Mouse (Mus musculus) G1E-ER4 (cell line): ENCODE results near the gene Tmem50a. TPM values are rescaled to one million over a fixed set of nuclear protein-coding genes. Genes with fewer than 3 reads are reported as not detected.

Source experiments
- GATA1 ChIP-seq: IDR thresholded peaks from one replicate; pipeline ENCODE4 v1.8.0; 2012; ENCODE audit warnings: low read length, inconsistent platforms
- polyA plus RNA-seq: library from polyadenylated mRNA; stranded (reverse); fragments of >175 nt; gene quantifications from 2 replicates; pipeline ENCODE4 v1.2.3, GENCODE M21; 2012

The Tmem50a gene
- polyA plus RNA-seq = 5.1 and 5.4 TPM in 2 replicates

DNA sequence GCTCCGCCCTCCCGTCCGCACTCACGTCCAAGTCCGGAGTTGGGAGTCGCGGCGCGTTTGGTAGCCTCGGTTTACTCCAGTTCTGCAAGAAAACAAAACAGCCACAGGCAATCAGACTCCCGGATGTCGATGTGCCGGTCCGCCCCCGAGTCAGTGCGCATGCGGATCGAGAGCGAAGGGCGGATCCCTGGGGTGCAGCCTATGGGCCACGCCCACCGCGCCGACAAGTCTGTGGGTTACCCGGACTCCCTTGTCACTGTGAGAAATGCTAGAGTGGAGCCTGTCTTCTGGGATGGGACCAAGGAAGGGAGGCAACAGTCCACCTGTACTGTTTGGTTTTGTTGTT lies at the start of gene Tmem50a:
Tmem50a (minus strand) TSS at position 161 of the 346 bp plus-strand sequence.
- TF ChIP-seq GATA1 = no peak

DNA sequence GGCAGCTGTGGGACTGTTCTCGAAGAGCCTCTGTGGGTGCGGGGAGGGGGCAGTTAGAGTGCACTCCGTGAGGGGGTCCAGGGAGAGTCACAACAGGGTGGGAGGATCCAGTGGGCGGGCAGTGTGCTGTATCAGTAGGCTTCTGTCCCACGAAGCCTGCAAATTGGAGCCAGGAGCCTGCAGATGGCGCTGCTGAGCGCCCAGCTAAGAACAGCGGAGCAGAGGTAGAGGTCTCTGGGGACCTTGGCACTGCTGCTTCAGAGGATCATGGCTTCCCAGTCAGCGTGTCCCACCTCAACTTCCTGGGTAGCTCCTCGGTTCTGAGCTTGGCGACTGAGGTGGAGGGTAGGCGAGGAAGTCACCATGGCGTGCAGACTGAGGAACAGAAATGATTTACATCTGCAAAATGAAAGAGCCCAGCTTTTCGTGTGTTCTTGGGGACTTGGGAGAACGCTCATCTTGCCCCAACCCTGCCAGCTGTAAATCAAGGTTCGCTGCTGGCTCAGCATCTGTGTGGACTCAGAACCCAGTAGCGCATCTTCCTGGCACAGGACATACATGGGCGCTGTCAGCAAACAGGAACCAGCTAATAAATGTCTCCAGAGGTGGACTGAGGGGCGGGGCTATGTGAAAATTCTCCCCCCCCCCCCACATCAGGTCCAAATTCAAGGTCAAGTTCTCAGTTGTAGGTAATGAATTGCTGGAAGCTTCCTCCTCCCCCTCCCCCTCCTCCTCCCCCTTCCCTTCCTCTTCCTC lies 48.4 kb upstream of the Tmem50a start:
- no peak for TF ChIP-seq GATA1

DNA sequence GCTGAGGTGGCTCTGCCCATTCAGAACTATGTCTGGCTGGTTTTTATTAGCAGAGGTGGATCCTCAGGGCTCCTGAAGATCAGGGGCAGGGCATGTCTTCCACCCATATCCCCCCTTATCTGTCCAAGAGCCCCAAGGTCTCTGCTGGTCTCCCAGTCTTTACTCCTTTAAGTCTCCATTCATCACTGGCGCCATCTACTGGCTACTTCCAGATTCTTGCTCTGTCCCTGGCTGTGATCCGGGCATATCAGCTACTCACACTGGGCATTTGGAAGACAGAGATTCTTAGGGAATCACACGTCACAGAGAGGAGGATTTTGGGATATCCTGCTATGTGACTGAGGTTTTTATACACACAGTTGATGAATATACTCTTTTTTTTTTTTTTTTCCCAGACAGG lies 41.5 kb upstream of the Tmem50a start:
- TF ChIP-seq GATA1 = no peak

DNA sequence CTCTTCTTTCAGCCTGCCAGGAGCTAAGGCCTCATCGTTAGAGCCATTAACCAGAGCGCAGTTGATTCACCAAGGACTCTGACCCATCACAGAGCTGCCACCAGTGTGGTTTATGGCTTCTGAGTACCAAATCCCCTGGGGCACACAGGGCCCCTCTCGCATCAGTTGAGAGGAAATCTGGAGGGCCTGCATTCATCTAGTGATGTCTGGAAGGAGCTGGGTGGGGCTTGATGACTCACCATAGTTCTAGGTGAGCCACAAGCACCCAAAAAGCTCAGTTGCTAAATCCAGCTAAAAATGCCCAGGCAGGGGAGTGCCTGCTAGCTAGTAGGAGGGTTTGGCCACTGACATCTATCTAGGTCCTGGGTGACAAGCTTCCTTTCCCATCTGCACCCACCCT lies 41.0 kb upstream of the Tmem50a start:
- no peak for TF ChIP-seq GATA1

DNA sequence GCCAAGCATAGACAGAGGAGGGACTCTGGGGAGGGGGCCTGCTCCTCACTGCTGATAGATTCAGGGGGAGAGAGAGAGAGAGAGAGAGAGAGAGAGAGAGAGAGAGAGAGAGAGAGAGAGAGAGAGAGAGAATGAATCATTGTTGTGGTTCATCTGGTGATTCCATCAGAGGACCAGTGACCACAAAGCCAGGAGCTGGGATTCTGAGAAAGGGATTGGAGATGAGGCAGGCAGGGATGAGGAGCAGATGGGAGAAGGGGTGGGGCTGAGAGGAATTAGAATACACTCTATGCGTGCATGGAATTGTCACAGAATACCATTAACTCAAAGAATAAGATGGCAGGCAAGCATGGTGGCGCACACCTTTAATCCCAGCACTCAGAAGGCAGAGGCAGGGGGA lies 40.4 kb upstream of the Tmem50a start:
- TF ChIP-seq GATA1 = no peak

DNA sequence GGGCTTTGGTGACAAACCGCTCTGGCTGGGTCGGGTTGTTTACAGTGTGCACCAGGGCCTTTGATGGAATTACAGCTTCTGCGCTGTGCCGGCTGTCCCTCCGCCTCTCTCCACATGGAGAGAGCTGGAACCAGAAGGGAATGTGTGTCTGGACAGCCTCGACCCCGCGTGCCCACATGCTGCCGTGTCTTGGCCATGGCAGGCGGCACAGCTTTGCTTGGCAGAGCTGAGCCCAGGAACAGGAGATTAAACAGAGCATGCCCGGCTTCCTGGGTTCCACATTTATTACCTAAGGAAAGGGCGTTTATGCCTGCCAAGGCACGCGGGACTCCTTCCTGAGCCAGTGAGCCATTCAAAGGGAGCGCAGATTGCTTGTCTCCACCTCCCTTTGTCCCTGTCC lies 39.6 kb upstream of the Tmem50a start:
- no peak for TF ChIP-seq GATA1

DNA sequence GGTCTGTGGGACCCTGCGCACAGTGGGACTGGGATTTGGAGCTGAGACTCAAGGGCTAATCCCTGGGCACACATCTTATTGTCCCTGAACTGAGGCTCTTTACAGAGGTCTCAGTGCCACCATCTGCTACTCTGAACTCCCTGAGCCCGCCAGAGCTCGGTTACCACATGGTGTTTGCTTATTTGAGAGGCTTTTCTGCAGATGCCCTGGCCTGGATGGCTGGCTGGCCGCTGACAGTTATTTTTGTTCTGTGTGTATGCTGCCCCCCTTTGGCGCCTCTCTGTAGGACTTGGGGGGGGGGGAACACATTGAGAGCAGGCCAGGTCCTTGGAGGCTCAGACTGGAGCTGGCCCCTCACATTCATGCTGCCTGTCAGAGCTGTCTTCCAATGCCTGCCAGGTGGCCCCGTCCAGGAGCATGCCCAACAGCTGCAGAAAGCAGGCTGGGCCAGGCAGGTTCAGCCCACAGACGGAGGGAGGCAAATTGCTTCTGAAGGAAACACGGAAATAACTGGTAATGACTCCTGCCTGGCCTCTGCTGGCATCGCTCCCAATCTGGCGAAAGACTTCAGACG lies 35.8 kb upstream of the Tmem50a start:
- no peak for TF ChIP-seq GATA1

DNA sequence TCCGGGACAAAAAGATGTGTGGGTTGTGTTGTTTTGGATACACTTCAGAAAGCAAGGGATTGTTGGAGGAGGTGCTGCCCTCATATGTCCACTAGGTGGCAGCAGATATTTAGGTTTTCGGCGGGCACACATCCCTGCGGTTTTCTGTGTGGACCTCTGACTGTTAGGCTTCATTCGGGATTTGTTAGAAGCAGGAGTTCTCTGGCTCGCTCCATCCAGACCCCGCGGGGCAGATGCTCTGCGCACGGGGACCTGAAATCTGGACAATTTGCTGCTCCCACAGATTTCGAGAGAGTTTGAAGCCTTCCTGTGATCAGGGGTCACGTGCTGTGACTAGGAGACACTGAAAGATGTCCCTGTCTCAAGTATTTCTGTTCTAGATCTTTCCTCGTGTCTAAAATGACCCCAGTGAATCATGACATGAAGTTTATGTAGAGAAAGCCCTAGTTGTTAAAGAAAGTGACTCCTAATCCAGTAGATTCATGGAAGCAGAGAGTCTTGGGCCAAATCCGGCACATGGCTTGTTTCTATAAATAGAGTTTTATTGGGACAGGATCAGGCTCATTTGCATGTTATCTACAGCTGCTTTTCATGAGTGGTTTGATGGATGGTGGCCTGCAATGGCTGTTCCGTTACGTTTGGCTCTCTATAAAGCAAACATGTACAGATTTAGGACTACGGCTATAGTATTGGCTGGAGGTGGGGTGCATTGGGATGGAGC lies 31.4 kb upstream of the Tmem50a start:
- no peak for TF ChIP-seq GATA1

DNA sequence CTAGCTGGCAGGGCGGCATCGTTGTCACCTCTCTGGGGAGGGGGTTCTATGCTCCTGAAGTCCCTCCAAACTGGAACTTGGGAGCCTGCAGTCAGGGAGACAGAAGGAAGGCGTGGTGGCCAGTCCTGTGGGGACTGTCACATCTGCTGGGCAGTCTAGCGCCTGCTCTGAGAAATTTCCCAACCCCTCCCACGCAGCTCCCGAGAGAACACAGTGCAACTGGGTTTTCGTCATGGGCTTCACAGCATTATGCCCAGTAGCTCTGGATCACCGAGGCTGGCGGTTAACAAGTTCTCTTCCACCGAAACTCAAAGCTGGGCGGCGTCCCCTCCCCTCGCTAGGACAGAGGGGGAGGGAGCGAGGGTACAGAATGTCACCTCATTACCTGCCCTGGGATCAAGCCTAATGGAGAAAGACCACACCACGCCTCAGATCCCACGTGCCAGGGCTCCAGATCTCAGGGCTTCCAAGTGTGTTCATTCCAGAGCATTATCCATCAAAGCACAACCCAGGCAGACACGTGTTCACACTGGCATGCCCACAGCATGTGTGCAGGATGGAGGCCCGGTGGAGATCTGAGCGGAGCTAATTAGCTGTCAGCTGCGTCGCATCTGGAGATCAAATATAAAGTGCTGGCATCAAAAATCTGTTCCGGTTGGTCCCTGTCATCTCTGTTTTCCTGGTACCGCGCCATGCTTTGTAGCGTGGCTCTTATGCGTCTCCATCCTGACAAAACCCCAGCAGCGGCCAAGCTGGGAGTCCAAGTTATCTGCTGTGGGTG lies 29.1 kb upstream of the Tmem50a start:
- no peak for TF ChIP-seq GATA1

DNA sequence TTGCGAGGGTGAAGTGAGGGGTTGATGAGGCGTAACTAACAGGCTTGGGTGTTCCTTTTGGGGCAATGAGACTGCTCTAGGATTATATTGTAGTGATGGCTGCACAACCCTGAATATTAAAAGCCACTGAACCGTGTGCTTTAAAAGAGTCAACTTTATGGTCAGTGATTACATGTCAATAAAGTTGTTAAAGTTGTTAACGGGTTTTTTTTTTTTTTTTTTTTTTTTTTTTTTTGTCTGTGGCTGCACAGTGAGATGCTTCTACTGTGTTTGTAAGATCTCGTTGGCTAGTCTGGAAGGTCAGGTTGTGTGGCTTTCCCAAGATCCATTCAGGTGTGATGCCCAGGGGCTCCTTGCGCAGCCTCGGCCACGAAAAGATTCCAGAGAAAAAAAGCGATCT lies 25.1 kb upstream of the Tmem50a start:
- TF ChIP-seq GATA1 = no peak

DNA sequence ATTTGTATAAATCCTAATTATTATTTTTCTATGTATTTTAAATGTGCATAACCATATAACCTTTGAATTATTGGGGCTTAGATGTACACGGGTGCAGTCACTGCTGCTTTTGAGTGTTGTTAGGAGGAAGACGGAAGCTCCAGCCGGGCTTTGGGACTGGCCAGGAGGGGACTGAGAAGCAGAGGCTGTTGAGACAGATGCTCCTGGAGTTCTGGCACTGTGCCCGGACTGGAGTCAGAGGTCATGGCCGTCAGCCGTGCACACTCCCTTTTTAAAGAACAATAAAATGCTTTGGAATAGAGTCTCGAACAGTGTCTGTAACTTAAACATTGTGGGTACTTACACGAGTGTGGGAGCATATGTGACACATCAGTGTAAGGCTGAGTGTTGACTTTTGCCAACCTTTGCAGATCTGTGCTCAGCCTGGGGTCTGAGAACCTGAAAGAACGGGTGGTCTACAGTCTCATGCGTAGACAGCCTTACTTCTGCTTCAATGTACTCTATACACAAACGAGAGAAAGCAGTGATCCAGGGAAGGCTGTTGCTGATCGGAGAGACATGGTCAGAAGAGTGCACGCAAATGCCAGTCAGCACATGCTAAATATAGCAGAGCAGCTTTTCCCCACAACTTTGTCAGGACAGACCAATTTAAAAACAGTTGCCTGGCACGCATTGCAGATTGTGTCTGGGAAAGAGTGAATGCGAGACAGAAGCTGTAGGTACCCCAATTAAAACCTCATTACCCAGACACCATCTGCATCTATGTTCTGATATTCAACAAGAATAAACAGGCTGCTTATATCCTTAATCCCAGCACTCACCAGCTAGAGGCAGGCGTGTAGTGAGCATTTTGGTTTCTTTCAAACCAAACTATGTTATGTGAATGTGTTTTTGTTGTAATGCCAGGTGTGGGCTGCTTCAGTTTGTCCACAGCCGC lies 22.7 kb upstream of the Tmem50a start:
- TF ChIP-seq GATA1 = no peak

DNA sequence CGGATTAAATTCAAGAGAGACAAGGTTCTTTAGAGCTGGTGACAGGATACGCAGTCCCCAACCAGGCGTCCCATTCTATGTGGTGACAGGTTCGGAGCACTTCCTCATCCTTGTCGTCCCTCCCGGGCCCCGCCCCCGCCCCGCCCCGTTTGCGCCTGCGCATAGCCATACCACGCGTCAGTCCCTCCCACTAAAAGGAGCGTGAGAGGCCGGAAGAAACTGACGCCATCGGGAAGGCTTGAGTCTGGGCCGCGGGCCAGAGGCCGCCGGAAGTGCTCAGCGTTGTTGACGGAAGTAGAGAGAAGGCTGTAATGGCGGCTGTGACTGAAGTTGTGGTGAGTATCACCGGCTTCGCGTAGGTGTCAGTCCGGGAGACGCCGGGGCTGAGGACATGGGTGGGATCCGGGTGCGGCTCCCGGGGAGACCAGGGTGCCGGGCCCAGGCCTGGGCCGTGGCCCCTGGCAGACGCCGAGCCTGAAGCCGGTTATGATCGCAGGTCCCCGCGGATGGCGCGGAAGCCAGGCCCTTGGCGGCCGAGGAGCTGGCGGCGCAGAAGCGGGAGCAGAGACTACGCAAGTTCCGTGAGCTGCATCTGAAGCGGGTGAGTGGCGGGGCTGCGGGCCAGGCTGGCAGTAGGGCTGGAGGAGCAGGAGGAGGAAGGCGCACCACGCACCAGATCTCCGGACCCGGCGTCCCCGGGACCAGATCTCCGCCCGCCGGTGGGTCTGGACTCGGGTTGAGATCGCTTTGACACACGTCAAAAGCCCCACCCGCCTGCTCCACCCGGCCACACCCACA lies 16.1 kb upstream of the Tmem50a start, which contains the start of gene Syf2:
Syf2 (plus strand) TSS at position 215 of the 798 bp plus-strand sequence.
- no peak for TF ChIP-seq GATA1

DNA sequence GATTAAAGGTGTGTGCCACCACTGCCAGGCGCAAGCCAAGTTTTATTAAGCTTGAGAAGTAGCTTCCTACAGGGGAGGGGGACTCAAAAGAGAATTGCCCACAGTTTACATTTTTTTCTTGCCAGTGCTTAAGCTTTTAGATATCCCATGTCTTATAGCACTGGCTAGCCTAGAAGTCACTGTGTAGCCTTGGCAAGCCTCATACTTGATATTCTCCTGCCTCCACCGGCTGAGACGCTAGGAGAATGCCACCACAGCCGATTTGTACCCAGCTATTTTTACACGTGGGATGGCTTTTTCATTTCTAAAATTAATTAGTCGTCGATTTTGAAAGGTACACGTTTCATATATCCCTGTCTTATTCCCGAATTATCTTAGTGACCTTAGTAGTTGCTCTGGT lies 15.4 kb upstream of the Tmem50a start:
- TF ChIP-seq GATA1 = no peak

DNA sequence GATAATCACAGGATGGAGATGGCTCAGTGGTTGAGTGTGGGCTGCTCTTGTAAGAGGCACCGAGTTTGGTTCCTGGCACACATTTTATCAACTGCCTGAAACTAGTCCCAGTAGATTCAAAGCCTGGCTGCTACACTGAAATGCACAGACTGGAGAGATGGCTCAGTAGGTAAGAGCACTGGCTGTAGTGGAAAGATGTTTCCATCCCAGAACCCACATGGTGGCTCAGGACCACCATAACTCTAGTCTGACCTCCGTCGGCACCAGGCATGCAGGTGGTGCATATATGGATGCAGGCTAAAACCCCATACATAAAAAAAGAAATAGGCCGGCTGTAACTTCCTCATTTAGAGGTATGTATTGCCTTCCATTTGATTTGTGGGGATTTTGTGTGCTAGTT lies 14.7 kb upstream of the Tmem50a start:
- no peak for TF ChIP-seq GATA1
